Mouse (Mus musculus) adrenal gland, adult (tissue): ENCODE data around the gene Plcb2.
A peak's percentile ranks its signal among the peaks of the same experiment; 100 is the strongest.

Experiments used
- DNase-seq, 2 experiments: peaks; one replicate each; pipeline ENCODE4 v3.0.0; 2022 to 2023; ENCODE audit warnings: low spot score in 1 of 2; ENCODE audit not compliant: inconsistent age in 2 of 2

The Plcb2 gene

DNA sequence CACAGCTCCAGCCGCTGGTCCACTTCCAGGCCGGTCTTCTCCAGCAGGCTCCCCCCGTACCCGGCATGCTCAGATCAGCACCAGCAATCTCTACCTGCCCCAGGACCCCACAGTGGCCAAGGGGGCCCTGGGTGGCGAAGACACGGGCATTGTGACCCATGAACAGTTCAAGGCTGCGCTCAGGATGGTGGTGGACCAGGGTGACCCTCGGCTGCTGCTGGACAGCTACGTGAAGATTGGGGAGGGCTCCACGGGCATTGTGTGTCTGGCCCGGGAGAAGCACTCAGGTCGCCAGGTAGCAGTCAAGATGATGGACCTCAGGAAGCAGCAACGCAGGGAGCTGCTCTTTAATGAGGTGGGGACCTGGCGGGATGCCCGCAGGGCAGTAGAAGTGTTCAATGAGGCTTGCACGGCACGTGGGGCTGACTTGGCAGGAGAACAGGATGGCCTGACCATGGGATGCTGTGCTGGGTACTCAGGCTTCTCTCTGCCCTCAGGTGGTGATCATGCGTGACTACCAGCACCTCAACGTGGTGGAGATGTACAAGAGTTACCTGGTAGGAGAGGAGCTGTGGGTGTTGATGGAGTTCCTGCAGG lies 34.8 kb downstream of the Plcb2 start:
- DNase-seq: no peak

DNA sequence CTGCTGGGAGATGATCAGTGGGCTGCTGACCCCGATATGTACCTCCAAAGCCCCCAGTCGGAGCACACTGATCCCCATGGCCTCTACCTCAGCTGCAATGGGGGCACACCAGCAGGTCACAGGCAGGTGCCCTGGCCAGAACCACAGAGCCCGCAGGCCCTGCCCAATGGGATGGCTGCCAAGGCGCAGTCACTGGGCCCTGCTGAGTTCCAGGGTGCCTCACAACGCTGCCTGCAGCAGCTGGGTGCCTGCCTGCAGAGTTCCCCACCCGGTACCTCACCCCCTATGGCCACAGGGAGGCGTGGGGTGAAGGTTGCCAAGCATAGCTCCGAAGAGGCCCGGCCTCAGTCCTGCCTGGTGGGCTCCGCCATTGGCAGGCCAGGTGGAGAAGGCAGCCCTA lies 38.4 kb downstream of the Plcb2 start:
- peak in 1 of 2 experiments; percentile 59 for DNase-seq

DNA sequence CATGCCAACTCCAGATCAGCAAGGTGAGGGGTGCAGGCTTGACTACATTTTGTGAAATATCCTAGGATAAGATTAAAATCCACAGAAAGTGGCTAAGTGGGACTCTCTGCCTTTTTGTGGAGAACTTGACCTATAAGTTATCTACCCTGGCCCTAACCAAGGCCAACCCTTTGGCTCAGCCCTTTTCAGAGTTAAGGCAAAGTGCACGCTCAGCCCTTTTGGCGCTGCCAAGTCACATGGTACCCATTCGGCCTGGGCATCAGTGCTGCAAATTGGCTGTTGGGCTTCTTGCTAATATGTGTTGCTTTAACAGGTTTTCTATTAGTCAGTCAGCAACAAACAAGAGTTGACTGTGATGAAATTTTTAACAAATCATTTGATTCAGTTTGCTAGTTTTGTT lies 40.4 kb downstream of the Plcb2 start:
- DNase-seq: peak; percentile 78 to 85

DNA sequence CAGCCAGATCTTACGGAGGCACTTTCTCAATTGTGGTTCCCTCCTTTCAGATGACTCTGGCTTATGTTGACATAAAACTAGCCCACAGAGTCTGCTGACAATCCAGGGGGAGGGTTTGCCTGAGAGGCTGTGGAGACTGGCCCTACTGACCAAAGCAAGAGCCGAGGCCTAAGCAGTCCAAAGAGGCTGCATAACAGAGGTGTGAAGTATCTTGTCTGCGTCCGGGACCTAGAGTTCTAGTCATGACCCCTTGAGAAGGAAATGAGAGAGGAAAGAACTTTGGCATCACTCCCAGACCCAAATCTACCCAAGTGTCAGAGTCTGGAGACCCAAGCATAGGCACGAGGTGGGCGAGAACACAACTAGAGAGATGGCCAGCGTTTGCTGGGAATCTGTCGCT lies 41.5 kb downstream of the Plcb2 start:
- peak in 1 of 2 experiments; percentile 58 for DNase-seq

DNA sequence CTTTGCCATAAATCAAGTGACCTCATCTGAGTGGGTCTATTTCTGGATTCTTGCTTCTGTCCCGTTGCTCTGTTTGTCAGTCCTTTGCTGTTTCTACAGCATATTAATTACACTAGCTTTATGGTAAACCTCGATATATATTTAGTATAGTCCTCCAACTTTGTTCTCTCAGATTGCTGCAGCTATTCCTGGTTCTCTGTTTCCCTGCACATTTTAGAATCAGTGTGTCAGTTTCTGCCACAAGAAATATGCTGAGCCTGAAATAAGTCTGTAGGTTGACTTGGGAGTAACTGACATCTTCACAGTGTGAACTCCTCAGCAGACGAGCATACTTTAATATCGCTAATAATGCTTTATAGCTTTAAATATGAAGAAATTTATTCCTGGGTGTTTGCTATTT lies 43.1 kb downstream of the Plcb2 start:
- DNase-seq: no peak

DNA sequence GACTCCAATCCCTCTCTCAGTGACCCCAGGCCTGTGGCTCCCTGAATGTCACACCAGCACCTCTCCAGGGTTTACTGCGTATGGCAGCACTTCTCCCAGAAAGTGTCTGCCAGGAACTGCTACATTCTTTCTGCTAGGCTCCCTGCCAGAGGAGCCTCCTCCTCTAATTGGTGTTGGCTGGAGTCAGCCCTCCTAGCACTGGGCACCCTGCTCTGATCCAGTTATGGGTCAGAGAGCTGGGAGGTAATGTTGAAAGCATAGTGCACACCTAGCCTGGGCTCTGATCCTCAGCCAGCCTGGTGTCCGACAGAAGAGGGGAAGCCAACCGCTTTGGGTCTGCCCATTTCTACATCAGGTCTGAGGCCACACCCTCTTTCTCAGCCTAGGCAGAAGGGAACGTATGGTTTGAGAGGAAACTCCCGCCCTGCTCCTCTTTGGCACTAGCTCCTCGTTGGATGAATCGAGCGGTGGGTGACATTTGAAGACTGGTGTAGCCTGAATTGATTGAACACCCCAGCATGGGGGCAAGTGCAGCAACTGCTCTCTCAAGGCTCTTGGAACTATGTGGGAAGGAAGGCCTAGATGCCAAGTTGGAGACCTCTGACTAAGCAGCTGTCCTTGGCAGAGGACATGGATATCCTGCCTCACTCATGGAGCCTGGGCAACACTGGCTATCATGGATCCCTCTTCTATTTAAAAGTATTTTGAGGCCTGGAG lies 45.5 kb downstream of the Plcb2 start:
- peak; percentile 81 to 91 for DNase-seq

DNA sequence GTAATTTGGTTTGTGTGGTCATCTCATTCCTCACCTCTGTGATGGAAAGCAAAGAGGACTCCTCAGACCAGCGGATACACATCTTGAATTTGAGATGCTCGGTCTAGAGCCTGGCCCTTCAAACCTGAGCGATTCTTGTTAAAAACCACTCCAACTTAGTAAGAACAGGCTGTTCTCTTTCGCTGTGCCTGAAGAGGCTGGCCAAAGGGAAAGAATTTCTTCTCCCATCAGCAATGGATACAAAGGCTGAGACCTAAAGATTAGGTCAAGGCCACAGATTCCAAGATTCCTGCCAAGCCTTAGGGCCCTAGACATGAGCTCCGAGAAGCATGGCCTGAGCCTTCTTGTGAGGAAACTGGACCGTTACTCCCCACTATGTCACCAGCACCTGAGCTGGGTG lies 47.3 kb downstream of the Plcb2 start:
- peak in 1 of 2 experiments; percentile 48 for DNase-seq

DNA sequence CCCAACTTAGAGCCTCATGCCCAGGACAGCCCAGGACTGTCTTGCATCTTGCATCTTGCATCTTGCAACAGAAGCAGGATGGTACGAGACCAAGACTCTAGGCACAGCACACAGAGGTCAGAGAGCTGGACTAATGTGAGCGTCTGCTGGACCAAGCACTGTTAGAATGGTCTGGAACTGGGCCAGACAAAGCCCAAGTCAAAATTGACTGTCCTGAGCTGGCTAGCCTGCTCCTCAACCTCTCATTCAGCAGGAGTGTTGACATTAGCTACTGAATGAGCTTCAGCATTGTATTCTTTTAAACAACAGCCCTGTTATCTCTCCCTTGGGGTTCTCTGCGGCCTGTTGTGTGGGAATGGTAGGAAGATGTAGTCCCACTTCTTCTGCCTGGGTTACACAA lies 48.7 kb downstream of the Plcb2 start:
- DNase-seq: no peak

DNA sequence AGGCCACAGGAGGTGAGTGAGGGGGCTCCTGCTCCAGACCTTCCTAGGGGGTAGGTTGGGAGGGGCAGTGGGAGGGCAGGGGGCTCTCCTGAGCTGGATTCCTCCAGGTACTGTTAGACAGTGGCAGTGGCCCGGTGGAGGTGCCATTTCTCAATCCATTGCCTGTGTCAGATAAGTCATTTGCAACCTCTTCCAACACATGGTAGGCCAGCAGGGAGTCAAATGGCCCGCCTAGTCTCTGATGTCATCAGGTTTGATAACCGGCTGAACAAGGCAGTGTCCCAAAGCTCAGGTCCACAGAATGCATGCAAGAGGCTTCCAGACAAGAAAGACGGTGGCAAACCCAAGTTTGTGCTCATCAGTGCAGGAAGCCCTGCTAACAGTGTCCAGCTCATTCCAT lies 50.4 kb downstream of the Plcb2 start:
- DNase-seq: peak in 1 of 2 experiments; percentile 81

DNA sequence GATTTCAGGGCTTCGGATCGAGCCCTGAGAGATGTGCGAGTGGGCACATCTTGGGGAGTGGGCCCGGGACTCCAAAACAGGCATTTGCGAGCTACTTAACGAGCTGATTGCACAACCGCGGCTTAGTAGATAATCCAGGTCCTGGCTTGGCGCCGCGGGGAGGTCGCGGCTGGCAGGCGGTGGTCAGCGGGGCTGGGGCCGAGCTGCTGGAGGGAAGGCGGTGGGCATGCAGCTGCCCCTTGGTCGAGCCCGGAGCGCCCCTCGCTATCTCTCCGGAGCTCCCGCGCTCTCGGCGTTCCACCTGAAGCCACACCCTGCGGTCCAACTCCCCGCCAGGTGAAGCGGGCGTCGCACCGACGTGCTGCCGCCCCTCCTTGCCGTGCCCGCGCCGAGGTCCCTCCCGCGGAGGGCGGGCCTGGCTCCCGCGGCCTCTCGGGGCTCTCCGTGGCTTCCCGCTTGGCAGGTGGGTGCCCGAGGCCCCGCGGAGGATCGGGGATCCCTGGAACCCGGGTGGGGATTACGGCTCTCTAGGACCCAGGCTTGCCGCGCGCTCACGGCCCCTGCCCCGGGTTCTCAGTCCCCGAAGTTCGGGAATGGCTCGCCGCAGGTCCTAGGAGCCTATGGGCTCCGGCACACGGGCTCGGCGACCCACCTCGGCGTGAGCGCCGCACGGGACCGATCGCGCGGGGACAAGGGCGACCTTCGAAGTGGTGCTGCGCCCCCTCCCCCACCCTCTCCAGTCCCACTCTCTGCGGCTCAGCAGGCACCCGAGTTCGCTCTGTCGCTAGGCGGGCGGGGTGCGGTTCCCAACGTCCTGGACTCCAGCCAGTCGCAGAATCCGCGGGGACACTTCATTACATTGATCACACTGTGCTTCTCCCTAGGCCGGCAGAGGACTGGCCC lies 51.1 kb downstream of the Plcb2 start:
- peak; percentile 79 to 90 for DNase-seq

DNA sequence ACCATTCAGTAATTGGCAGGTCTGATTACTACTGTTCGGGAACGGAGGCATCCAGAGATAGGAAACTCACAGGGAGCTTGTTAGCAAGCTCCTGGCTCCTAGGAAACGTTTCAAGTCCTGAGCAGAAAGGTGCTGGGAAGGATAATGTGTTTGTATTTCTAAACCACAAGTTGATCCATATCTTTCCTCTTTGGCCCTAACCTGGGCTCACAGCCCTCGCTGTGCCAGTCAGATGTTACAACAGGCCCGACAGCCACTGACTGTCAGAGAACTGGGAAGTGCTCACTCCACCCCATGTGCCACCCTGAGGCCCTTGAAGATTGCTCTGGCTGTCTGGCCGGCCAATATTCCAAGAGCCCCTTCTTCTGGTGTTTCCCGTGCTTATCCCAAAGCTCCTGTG lies 53.7 kb downstream of the Plcb2 start:
- DNase-seq: no peak

DNA sequence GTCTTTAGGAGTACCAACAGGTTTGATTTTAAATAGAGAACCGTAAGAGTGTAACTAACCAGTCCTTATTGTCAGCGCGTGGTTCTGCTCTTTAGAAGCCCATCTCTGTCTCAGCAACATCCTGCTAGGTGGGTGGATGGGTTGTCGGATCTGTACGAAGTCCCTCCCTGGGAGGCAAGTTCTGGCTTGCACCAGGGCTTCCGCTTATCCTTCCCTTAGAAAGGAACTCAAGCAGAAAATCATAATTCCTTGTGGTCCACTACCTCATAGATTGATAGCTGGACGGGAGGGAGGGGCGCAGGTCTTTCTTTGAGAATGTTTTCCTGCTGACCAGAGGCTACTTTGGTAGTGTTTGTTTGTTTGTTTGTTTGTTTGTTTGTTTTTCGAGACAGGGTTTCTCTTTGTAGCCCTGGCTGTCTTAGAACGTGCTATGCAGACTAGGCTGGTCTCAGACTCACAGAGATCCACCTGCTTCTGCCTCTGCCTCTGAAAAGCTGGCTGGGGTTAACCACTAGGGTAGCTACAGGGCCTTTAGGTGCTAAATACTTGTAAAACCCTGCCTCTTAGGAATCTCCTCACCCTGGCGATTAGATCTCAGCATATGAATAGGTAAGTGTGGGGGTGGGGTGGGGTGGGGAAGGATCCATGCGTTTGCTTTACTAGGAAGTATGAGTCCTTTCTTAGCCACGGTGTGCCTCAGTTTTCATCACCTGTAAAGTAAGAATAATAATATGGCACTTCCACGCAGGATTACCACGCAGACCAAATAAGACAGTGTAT lies 54.4 kb downstream of the Plcb2 start:
- DNase-seq: no peak

DNA sequence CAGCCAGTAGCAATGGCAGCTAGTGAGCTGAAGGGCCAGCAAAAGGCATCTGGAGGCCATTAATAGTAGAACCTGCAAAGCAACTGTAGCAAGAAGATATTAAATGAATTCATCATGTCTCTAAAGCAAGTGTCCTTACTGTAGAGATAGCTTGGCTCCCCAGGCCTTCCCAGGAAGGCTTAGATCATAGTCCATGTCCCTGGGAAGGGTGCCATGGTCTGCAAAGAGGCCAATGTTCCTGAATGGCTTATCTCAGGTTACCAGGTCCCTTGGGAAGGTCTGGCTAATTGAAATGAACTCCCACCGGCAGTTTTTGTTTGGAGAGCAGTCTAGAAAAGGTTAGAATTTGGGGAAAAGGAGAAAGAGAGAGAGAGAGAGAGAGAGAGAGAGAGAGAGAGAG lies 56.5 kb downstream of the Plcb2 start:
- peak; percentile 71 to 89 for DNase-seq

DNA sequence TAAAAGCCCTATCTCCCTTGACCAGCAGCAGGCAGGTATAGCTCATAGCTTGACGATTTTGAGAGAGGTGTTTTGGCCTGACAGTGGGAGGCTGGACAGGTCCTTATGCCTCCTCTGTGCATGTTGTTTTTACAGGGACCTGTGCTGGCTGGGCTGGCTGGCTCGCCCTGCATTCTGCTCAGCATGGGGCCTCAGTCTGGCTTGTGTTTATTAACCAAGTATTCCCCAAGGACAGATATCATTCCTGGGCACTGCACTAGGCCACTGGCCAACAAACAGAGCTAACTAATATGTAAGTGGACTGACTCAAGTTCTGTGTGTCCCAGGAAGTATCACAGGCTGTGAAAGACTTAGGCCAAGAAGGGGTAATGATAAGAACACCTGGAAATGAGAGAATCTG lies 58.5 kb downstream of the Plcb2 start:
- peak; percentile 76 to 87 for DNase-seq

DNA sequence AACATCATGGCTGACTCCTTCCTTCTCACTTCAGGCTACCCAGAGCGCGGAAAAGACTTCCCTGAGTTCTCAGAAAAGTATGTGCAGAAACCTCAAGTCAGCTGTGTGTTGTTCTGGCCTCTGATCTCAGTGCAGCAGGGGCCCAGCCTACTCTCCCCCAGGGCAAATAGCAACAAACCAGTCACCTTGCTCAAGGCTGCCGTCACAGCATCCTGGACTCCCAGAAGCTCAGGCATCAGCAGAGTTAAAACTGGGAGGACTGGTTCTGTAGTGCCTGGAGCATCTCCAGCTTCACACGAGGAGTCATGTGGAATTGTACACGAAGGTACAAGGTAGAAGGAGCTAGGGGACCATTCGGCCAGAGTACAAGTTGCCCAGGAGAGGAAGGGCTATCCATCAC lies 59.0 kb downstream of the Plcb2 start:
- DNase-seq: peak in 1 of 2 experiments; percentile 47

DNA sequence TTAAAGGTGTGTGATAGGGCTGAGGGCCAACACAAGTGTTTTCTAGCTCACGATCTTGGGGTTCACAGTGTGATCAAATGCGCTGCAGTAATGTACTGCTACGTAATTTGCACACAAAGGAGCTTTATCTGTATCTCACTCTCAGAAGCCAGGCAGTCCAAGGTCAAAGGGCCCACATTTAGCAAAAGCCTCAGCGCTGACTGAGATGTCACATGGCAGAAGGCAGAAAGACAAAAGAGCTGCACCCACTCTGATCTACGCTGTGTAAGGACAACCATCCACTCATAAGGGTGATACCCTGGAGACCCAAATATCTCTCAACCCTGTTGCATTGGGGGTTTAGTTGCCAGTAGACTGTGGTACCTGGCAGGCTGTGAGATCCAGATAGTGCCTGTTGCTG lies 61.1 kb downstream of the Plcb2 start:
- DNase-seq: peak; percentile 73 to 87

DNA sequence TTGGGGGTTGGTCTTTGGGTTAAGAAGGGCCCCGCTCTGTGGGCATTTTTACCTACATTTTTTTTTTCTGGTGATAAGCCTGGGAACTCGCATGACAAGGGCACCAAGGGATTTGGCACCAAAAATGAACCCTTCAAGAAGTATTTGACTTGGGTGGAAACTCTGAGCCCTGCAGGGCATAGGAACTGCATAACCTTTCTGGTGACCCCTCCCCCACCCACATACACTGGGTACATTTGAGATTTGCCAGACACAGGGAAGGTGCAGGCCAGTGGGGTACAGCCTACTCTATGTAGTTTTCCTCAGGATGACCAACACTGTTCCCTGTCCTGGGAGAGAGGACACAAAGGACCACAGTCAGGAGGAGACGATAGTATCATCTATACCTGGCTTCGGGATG lies 62.6 kb downstream of the Plcb2 start:
- DNase-seq: no peak

DNA sequence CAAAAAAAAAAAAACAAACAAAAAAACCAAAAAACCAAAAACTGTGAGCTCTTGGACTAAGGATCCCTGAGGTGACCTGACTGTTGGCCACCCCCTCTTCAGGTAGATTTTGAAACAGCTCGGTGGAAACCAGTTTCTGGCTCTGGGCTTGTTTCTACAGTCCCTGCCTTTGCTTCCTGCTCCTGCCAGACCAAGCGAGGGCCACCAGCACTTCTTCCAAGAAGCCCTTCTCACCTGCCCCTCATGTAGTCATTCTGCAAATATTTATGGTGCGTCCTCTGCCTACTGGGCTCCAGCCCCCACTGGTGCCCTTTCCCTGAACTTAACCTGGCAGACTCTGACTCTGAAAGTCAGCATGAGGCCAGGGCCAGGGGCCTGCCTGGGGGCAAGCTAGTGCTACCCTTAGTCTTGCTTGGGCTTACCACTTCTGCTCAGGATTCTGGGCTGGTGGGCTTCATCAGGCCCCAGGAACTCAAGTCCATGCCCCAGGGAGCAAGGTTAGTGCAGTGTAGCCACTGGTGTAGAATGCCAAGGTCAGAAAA lies 63.2 kb downstream of the Plcb2 start:
- DNase-seq: peak; percentile 48 to 79

DNA sequence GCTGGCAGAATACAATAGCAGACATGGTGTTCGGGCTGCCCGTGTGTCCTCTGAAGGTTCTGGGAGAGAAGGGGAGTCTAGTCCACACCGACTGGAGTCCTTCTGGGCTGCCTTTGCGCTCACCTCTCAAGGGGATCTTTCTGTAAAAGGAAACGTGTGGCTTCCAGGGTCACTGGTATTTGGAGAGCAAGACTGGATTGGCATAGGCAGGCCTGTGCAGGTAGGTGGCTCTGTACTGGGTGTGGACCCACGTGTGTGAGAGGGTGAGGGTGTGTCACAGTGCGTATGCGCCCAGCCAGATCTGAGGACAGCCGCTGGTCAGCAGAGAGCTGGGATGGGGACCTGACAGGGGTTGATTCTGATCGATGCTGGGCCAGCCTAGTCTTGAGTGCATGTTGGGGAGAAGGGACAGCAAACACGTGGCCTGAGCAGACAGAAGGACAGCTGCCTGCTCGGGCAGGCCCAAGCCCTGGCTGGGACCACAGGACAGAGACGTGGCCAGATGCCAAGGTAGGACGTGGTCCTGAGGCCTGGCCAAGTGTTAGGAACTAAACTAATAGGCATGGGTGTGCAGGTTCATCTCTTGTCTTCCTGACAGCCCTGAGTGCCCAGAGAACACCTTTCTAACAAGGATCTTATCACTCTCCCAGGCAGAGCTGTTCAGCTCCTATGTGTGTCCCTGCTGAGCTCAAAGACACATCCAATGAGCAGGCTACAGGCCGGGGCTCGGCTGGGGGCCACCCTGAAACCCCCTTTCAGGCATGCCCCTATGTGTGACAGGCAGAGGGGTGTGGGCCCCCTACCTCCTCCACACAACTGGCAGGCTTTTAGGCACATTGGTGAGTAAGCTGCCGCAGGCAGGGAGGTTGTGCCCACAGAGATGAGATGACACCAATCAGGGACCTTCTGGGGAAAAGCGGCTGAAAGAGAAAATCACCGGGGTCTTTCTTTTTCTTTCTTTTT lies 64.2 kb downstream of the Plcb2 start:
- peak; percentile 73 to 89 for DNase-seq
